Mouse (Mus musculus) heart, postnatal 0 days (tissue): ENCODE results near the gene Dnaic2.

Experiments
- CTCF ChIP-seq: IDR thresholded peaks from 2 replicates; pipeline ENCODE4 v1.5.1; 2016; ENCODE audit warnings: antibody characterized with exemption, control low read depth, low read depth
- EP300 ChIP-seq: IDR thresholded peaks from 2 replicates; pipeline ENCODE4 v1.6.1; 2016; ENCODE audit warnings: antibody characterized with exemption, low read depth

DNA sequence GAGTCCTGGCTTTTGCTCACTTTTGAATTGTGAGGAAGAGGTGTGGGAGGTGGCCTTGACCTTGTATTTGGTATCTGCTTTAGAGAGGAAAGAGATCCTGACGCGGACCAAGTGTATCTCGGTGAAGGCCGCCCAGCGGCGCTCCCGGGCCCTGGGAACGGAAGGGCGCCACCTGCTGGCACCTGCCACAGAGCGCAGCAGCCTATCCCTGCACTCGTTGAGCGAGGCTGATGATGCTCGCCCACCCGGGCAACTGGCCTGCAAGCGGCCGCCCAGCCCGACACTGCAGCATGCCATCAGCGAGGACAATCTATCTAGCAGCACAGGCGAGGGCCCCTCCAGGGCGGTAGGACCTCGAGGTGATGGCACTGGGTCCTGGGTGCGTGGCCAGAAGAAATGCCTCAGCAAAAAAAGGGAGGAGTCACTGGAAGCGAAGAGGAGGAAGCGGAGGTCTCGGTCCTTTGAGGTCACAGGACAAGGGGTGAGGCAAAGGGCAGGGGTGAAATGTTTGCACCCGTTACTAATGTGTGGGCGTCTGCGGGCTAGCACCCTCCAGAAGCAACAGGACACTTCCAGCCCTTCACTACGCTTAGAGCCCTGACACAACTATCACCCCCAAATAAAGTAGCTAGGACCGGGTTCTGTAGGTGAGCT is 62.0 kb downstream of the Dnaic2 start:
- TF ChIP-seq CTCF (peak; percentile 87), EP300 (no peak)
